Mouse (Mus musculus): ENCODE data around the gene C1qtnf4.

DNA sequence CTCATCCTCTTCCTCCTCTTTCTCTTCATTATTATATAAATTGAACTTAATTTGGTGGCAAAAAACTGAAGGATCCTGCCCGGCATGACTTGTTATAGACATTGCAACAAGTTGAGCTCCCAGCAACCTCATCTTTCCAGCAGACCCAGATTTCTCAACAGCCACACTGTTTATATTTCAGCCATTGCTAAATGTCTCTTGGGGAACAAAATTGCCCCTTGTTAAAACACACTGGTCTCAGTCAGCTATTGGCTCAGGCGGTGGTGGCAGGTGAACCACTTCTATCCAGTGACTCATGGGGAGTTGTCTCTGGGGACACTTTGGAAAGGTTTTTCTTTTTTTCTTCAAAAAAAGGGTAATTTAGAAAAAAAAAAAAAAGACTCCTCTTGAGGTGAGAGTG, 47.0 kb upstream of the C1qtnf4 start:
- TF ChIP-seq POLR2A (IDR thresholded peaks at IDR 0.05; ENCODE audit: borderline replicate concordance, low read depth, low read length) = no peak
- no peak for TF ChIP-seq CTCF (IDR thresholded peaks at IDR 0.05; ENCODE audit: low read depth, low read length)

All from bone marrow macrophage, adult 2 months (primary cell).